Mouse (Mus musculus): ENCODE results near the gene Olfr330. TPM values are rescaled to one million over a fixed set of nuclear protein-coding genes. Genes with fewer than 3 reads are reported as not detected.
"Not testable (repeated sequence)": the region's sequence is repeated elsewhere in the genome, so short reads cannot be mapped to it uniquely, and the experiment has no call there.

The Olfr330 gene
- polyA plus RNA-seq (2015; fragmentation: Nextera tagmentation; extraction: Ambion mirVana), result 0.13 TPM in 1 of 2 replicates, not detected in the other

DNA sequence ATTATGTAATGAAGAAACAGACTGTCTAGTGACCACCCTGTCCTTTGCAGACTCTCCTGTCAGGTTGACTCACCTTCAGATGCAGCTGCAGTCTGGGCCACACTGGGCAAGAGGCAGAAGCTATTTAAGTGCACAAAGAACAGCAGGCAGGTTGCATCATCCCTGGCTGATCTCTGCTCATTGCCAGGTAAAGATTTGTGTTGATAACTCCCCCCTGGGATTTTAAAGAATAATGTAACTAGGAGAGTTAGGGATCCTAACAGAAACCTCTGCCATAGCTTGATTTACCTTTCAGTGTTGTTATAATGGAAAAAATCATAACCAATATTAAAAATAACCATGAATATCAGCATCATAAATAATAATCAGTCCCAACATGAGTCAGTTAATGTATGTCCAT, at the start of gene Olfr330:
TSS of gene Olfr330 (minus strand) at position 101 of the 400 bp plus-strand sequence.
- not testable (repeated sequence) for DNase-seq (ENCODE audit: low spot score)

DNA sequence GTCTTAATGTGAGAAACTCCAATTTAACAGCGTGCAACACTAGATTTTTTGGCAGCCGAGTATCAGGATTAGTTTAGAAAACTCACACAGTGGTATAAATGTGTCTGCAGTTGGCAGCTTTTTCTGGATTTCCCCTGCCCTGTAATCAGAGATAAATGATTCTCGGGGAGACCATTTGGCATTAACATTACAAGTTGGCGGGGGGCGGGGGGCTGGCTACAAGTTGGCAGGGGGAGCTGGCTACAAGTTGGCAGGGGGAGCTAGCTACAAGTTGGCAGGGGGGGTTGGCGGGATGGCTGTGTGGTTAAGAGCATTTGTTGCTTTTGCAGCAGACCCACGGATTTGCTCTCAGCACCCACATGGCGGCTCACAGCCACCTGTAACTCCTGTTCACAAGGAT, 44.0 kb upstream of the Olfr330 start:
- no peak for DNase-seq (ENCODE audit: low spot score)

DNA sequence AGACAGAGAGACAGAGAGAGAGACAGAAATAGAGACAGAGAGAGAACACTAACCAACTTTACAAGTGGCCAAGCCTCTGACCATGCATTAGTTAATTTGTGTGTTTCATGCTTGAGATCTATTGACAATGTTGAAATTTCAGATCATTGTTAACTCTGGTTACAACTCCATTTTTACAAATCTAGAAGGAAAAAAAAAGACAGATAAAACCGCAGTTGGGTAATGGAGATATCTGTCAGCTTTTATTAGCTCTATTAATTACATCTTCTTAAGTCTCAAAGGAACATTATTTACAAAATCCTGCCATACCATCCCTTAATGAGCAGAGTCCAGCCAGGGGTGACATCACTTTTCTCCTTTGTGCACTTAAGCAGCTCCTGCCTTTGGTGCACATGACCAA, 42.8 kb upstream of the Olfr330 start, which contains the start of gene Olfr325:
TSS of gene Olfr325 (plus strand) at position 301 of the 400 bp plus-strand sequence.
- no peak for DNase-seq (ENCODE audit: low spot score)

DNA sequence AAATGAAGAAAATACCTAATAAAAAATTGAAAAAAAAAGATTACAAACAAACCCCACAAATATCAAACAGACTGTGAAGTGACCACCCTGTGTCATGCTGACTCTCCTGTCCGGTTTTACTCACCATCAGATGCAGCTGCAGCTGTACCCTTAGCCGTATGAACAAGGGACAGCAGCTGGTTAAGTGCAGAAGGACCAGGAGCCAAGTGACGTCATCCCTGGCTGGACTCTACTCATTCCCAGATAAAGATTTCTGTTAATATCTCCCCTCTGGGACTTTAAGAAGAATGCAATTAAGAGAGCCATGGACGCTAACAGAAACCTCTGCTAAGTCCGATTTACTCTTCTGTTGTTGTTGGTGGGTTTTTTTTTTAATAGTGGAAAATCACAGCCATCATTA, 35.8 kb upstream of the Olfr330 start, which contains the start of gene Olfr224:
TSS of gene Olfr224 (minus strand) at position 149 of the 400 bp plus-strand sequence.
- DNase-seq (ENCODE audit: low spot score), result no peak

DNA sequence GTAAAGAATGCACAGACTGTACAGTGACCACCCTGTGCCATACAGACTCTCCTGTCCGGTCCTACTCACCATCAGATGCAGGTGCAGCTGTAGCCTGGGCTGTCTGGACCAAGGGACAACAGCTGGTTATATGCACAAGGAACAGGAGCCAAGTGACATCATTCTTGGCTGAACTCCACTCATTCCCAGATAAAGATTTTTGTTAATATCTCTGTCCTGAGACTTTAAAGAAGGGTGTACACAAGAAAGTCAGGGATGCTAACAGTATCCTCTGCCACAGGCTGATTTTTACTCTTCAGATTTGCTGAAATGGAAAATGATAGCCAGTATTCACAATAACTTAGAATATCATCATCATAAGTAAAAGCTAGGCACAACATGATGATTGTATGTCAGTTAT, 20.9 kb upstream of the Olfr330 start, which contains the start of gene Olfr328:
TSS of gene Olfr328 (minus strand) at position 101 of the 400 bp plus-strand sequence.
- DNase-seq (ENCODE audit: low spot score), result no peak

DNA sequence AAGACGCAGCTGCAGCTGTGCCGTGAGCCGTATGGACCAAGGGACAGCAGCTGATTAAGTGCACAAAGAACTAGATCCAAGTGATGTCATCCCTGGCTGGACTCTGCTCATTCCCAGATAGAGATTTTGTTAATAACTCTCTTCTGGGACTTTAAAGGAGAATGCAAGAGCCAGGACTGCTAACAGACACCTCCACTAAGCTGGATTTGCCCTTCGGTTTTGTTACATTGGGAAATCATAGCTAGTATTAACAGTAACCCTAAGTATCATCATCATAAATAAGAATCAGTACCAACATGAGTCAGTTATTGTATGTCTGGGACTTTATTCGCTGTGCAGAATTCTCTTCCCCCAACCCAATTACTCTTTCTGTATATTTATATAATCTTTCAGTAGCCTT, 11.7 kb upstream of the Olfr330 start, which contains the start of gene Olfr329-ps:
TSS of gene Olfr329-ps (minus strand) at position 101 of the 400 bp plus-strand sequence.
- DNase-seq (ENCODE audit: low spot score), result no peak

DNA sequence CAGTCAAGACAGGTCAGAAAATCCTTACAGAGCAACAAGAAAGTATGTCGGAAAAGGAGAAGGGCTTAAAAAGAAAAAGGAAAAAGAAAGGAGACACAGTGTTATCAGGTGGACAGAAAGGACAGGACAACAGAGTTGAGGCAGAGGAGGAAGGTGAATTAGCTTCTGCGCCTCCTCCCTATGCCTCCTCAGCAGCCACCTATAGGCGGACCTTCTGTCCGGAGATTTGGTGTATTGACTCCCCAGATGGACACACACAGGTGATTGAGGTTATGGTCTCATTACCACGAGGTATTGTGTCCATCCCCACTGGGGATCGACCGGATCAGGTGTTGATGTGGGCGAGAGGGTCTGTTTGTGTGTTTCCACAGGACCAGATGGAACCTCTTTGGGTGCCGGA, 14.9 kb downstream of the Olfr330 start:
- not testable (repeated sequence) for DNase-seq (ENCODE audit: low spot score)

DNA sequence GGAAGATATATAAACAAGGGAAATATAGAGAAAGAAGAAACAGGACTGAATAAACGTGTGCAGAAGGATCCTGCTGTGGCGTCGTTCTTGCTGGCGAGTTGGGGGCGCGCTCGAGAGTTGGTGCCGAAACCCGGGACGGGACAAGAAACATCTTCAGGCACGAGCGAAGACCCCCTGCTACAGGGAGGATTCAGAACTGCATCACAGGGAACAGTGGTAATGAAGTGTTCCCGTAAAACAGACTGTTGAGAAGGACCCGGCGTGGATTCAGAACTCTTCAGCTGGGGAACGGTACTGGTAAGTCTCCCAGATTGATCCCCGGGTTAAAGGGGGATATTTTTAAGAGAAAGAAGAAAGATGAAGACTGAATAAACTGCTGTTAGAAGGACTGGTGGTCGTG, 15.7 kb downstream of the Olfr330 start:
- DNase-seq (ENCODE audit: low spot score), result not testable (repeated sequence)

DNA sequence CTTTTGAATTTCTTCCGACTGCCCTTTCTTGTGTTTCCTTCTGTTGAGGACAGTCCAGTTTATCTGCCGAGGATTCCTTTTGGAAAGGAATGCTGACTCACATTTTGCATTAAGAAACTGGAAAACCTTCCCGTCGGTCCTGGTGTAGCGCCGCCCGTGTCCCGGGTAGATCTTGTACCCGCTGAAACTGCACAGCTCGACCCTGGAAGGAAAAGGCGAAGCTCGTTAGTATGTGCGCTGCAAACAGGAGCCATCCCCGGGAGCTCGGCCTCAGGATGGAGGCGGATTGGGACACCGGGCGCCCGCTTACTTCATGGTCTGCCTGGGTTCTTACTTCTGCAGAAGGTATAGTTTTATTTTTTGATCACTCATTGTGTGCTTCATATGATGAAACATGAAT, 25.6 kb downstream of the Olfr330 start:
- not testable (repeated sequence) for DNase-seq (ENCODE audit: low spot score)

DNA sequence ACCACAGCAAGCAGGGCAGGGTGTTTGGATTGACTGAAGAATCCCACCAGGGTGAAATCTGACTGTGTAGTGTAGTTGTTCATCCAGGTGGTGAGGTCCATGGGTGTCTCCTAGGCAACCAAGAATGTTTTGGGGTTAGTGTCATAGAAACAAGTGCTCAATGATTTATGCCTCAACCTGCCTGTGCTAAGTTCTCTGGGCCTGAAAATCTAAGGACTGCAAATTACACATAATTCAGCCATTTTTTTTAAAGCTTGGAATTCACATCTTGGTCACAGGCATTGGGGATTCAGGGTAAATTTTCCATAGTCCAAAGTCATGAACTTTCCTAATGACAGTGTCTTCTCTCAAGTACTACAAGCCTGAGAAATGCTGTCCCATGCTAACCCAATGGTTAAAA, 32.2 kb downstream of the Olfr330 start, which contains the start of gene Olfr331:
TSS of gene Olfr331 (minus strand) at position 101 of the 400 bp plus-strand sequence.
- not testable (repeated sequence) for DNase-seq (ENCODE audit: low spot score)

DNA sequence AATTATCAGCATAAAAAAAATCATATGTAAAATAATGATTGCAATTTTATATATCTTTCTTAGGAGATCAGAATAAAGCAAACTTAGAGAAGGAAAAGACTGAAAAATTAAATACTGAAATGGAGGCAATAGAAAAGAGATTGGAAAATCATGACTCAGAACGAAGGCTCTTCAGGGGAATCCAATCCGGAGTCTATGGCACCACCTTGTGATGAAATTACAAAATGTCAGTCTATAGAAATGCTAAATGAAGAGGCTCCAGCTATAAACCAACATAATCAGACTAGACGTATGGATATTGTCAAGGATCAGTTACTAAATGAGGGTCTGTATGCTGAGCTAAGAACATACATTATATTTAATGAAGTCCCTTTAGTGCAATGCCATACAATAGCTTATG, 35.3 kb downstream of the Olfr330 start:
- no peak for DNase-seq (ENCODE audit: low spot score)

DNA sequence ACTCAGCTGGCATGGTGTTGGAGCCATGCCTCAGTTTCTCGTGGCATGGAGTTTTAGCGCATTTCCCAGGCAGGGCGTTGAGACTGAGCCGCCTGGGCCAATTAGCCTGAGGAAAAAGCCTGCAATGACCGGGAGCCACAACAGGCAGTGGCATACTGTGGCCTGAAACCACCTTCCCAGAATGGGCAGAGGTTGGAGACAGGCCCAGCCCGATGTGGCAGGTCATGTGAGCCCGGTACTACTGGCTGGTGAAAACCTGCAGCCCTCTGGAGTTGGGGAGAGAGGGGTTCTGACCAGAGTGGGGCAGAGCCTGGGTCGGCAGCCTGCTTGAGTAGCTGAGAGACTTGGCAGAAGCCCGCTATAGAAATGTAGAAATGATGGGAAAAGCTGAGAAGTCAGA, 35.9 kb downstream of the Olfr330 start:
- no peak for DNase-seq (ENCODE audit: low spot score)

DNA sequence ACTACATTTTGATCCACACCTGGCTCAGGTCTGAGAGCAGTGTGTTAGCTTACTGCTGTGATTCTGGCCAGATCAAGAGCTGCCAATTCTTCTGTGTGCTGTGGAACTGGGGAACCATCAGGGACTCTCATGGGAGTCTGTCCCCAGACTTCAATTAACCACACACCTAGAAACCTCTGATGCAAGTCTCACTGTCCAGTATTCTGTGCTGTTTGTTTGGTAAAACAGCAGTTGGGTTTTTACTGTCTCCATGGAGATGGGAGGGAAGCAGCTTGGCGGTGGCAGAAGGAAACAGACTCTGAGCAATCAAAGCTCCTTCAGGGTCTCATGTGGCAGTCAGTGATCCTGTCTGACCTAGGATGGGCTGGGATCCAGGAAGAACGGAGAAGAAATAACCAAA, 42.2 kb downstream of the Olfr330 start, which contains the start of gene Olfr332:
TSS of gene Olfr332 (minus strand) at position 101 of the 400 bp plus-strand sequence.
- no peak for DNase-seq (ENCODE audit: low spot score)

Other genes starting within 250 kb of the Olfr330 start
- 12.8 and 14.1 TPM in 2 replicates for gene Zfp692, start 227.8 kb downstream of the Olfr330 start, polyA plus RNA-seq (2015; fragmentation: Nextera tagmentation; extraction: Ambion mirVana)
- 59.2 and 72.2 TPM in 2 replicates for gene Zfp672, start 204.5 kb downstream of the Olfr330 start, polyA plus RNA-seq (2015; fragmentation: Nextera tagmentation; extraction: Ambion mirVana)
- 29.2 and 30.4 TPM in 2 replicates for gene Sh3bp5l, start 204.1 kb downstream of the Olfr330 start, polyA plus RNA-seq (2015; fragmentation: Nextera tagmentation; extraction: Ambion mirVana)
- gene Lypd8, start 155.8 kb downstream of the Olfr330 start, polyA plus RNA-seq (2015; fragmentation: Nextera tagmentation; extraction: Ambion mirVana), result 1.6 and 2.1 TPM in 2 replicates
- gene 1810065E05Rik, start 113.7 kb downstream of the Olfr330 start, polyA plus RNA-seq (2015; fragmentation: Nextera tagmentation; extraction: Ambion mirVana), result 0.40 and 0.64 TPM in 2 replicates
- gene Gm12253, start 102.3 kb downstream of the Olfr330 start, polyA plus RNA-seq (2015; fragmentation: Nextera tagmentation; extraction: Ambion mirVana), result 0.12 and 0.23 TPM in 2 replicates
- not detected in 2 replicates for gene Lypd9, start 81.9 kb downstream of the Olfr330 start, polyA plus RNA-seq (2015; fragmentation: Nextera tagmentation; extraction: Ambion mirVana)
- not detected in 2 replicates for gene Olfr30, start 72.6 kb downstream of the Olfr330 start, polyA plus RNA-seq (2015; fragmentation: Nextera tagmentation; extraction: Ambion mirVana)
- not detected in 2 replicates for gene Olfr332, start 42.3 kb downstream of the Olfr330 start, polyA plus RNA-seq (2015; fragmentation: Nextera tagmentation; extraction: Ambion mirVana)
- not detected in 2 replicates for gene Olfr331, start 32.3 kb downstream of the Olfr330 start, polyA plus RNA-seq (2015; fragmentation: Nextera tagmentation; extraction: Ambion mirVana)
- gene Olfr329-ps, start 11.6 kb upstream of the Olfr330 start, polyA plus RNA-seq (2015; fragmentation: Nextera tagmentation; extraction: Ambion mirVana), result 0.09 TPM in 1 of 2 replicates, not detected in the other
- 0.06 TPM in 1 of 2 replicates, not detected in the other for gene Olfr328, start 20.8 kb upstream of the Olfr330 start, polyA plus RNA-seq (2015; fragmentation: Nextera tagmentation; extraction: Ambion mirVana)
- gene Olfr224, start 35.7 kb upstream of the Olfr330 start, polyA plus RNA-seq (2015; fragmentation: Nextera tagmentation; extraction: Ambion mirVana), result not detected in 2 replicates
- not detected in 2 replicates for gene Olfr325, start 42.9 kb upstream of the Olfr330 start, polyA plus RNA-seq (2015; fragmentation: Nextera tagmentation; extraction: Ambion mirVana)
- gene Olfr324, start 60.3 kb upstream of the Olfr330 start, polyA plus RNA-seq (2015; fragmentation: Nextera tagmentation; extraction: Ambion mirVana), result not detected in 2 replicates
- 0.95 and 1.0 TPM in 2 replicates for gene 2210407C18Rik, start 81.2 kb upstream of the Olfr330 start, polyA plus RNA-seq (2015; fragmentation: Nextera tagmentation; extraction: Ambion mirVana)
- not detected in 2 replicates for gene Olfr323, start 95.7 kb upstream of the Olfr330 start, polyA plus RNA-seq (2015; fragmentation: Nextera tagmentation; extraction: Ambion mirVana)
- gene Trim58, start 105.6 kb upstream of the Olfr330 start, polyA plus RNA-seq (2015; fragmentation: Nextera tagmentation; extraction: Ambion mirVana), result not detected in 2 replicates
- gene Olfr322, start 123.9 kb upstream of the Olfr330 start, polyA plus RNA-seq (2015; fragmentation: Nextera tagmentation; extraction: Ambion mirVana), result not detected in 2 replicates
- gene Olfr320, start 146.3 kb upstream of the Olfr330 start, polyA plus RNA-seq (2015; fragmentation: Nextera tagmentation; extraction: Ambion mirVana), result not detected in 2 replicates
- gene Olfr319, start 164.3 kb upstream of the Olfr330 start, polyA plus RNA-seq (2015; fragmentation: Nextera tagmentation; extraction: Ambion mirVana), result not detected in 2 replicates
- gene Olfr318, start 189.2 kb upstream of the Olfr330 start, polyA plus RNA-seq (2015; fragmentation: Nextera tagmentation; extraction: Ambion mirVana), result not detected in 2 replicates
- gene Olfr317, start 204.4 kb upstream of the Olfr330 start, polyA plus RNA-seq (2015; fragmentation: Nextera tagmentation; extraction: Ambion mirVana), result not detected in 2 replicates
- not detected in 2 replicates for gene Olfr316, start 217.9 kb upstream of the Olfr330 start, polyA plus RNA-seq (2015; fragmentation: Nextera tagmentation; extraction: Ambion mirVana)
- gene Olfr315, start 238.4 kb upstream of the Olfr330 start, polyA plus RNA-seq (2015; fragmentation: Nextera tagmentation; extraction: Ambion mirVana), result not detected in 2 replicates
- not detected in 2 replicates for gene Olfr314, start 248.1 kb upstream of the Olfr330 start, polyA plus RNA-seq (2015; fragmentation: Nextera tagmentation; extraction: Ambion mirVana)